In the genomic region with DNA sequence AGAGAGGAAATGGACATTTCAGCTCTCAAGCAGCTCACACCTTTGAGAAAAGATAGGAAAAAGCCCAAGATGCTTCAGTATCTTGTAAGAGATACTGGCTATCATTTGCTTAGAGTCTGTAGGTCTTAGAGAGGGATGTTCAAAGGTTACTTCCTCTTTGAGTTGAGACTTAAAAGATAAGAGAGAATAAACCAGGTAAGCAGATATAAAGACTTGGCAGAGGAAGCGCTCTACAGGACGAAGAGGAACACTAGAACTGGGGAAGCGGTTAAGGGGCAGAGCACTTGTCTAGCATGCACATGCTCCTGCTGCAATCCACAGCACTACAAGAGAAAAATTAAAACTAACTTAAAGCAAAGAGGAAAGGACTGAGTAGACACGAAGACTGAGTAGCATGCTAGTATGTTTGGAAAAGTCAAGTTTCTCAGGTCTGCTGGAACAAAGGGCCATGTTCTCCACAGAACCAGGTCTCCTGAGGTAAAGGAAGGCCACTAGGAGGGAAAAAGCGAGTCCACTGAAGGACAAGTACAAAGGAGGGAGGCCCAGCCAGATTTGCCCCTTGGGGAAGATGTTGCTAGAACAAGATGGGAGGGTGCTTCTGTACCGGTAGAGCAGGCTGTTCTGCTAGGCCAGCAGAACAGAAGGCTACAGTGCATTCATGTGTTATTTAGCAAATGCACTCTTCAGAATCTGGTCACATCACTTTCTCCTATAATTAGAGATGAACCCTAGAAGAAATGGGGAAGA, we compare ENCODE assay signal across 19 mouse cellular contexts. TPM values are rescaled to one million over a fixed set of nuclear protein-coding genes. Genes with fewer than 3 reads are reported as not detected.
DNase-seq lines count a peak whose midpoint lies in the region; ATAC-seq and TF ChIP-seq lines count a peak whose summit lies in the region.
"Had no signal": no experiment of that assay in that cellular context is flagged by ENCODE, and none has a peak within 500 bp of the region (broad histone marks: within the 10 kb centered on the region; RNA-seq: fewer than 3 reads in every experiment).

No protein-coding gene starts in this region.

- WGBS in heart, embryonic 10.5 days, result 73% methylated on average over 6 of the region's 6 CpGs
- WGBS in small intestine, adult 2 months, result 24% methylated on average over 6 of the region's 6 CpGs

- no peaks in the 10 kb centered on the region for H3K36me3 ChIP-seq in heart, embryonic 10.5 days
- H3K36me3 ChIP-seq in small intestine, adult 2 months (ENCODE audit: control insufficient read depth, insufficient read depth, low read length), result no peaks in the 10 kb centered on the region
- H3K36me3 ChIP-seq: embryonic facial prominence, embryonic 13.5 days; liver, embryonic 15.5 days had no signal

- ATAC-seq in CD4-positive, CD25-positive, alpha-beta regulatory T cell, adult 4 months, result peak; percentile 72
- ATAC-seq: forebrain, embryonic 16.5 days; hindbrain, postnatal 0 days had no signal

- TF ChIP-seq POLR2A in small intestine, adult 2 months (IDR thresholded peaks at IDR 0.05; ENCODE audit: low read depth, low read length), result no peak

- peaks cover 7% of the 10 kb centered on the region for H3K4me1 ChIP-seq in heart, embryonic 10.5 days
- peaks cover 9% of the 10 kb centered on the region; the same call in 1 of the 2 replicates for H3K4me1 ChIP-seq in small intestine, adult 2 months (ENCODE audit: control insufficient read depth, insufficient read depth, insufficient read length, low read length)

- H3K27ac ChIP-seq in heart, embryonic 10.5 days, result no peak overlapping the region
- H3K27ac ChIP-seq in small intestine, adult 2 months (ENCODE audit: insufficient read depth, low read depth, low read length), result peak overlapping the region; percentile 50
- H3K27ac ChIP-seq: embryonic facial prominence, embryonic 13.5 days; hindbrain, postnatal 0 days; liver, embryonic 15.5 days had no signal

- TF ChIP-seq CTCF in small intestine, adult 2 months (IDR thresholded peaks at IDR 0.05; ENCODE audit: extremely low read depth, insufficient read length, insufficient replicate concordance, low read depth, low read length), result no peak

- no peaks in the 10 kb centered on the region for H3K27me3 ChIP-seq in heart, embryonic 10.5 days (ENCODE audit: insufficient read depth, poor library complexity, severe bottlenecking)
- H3K27me3 ChIP-seq in small intestine, adult 2 months (ENCODE audit: control insufficient read depth, insufficient read depth, low read length), result no peaks in the 10 kb centered on the region
- H3K27me3 ChIP-seq: embryonic facial prominence, embryonic 13.5 days; liver, embryonic 15.5 days; megakaryocyte, embryonic 14.5 days had no signal

- no peak overlapping the region for H3K4me3 ChIP-seq in heart, embryonic 10.5 days
- no peak overlapping the region for H3K4me3 ChIP-seq in small intestine, adult 2 months (ENCODE audit: low read depth, low read length)
- H3K4me3 ChIP-seq: embryonic facial prominence, embryonic 13.5 days; liver, embryonic 15.5 days; megakaryocyte, embryonic 14.5 days; myocyte had no signal

- no peaks in the 10 kb centered on the region for H3K9me3 ChIP-seq in heart, embryonic 10.5 days
- H3K9me3 ChIP-seq: embryonic facial prominence, embryonic 13.5 days; liver, embryonic 15.5 days; megakaryocyte, embryonic 14.5 days had no signal

- peak; percentile 55 for DNase-seq in heart, embryonic 10.5 days (ENCODE audit: low spot score)
- DNase-seq in heart, adult 8-10 months (ENCODE audit: low spot score), result no peak
- peak; percentile 67 for DNase-seq in induced T-regulatory cell, adult 2 months (ENCODE audit: low read depth)
- DNase-seq in right cerebral cortex, postnatal 14 days, result no peak
- DNase-seq in right cerebral cortex, adult 2 months (ENCODE audit: low spot score in 2 of 2), result no peak
- no peak for DNase-seq in right cerebral cortex, postnatal 25 days
- DNase-seq: cerebellum, adult 8-10 months; gastrocnemius, postnatal 36 days; heart, postnatal 10 days; kidney, postnatal 25 days; retina, postnatal 1 day had no signal

RNA-seq across cellular contexts. Expression of a gene that starts 8.4 kb away (rescaled TPM):
- polyA plus RNA-seq in heart, embryonic 10.5 days (2016; fragmentation: Nextera tagmentation; extraction: Ambion mirVana), result 18.6 and 20.0 TPM in 2 replicates
- 10 to 100 TPM in 3 of 4 experiments, 1 to 10 TPM in 1; 9.3 to 12.1 (median 11.2) TPM for total RNA-seq in heart, adult 8-10 months (2022)
- polyA plus RNA-seq in CD4-positive, CD25-positive, alpha-beta regulatory T cell, adult 4 months (2017; shearing (Covaris generic)), result 10 to 100 TPM; 66.3 to 87.7 TPM
- 0.08 and 0.30 TPM in 2 replicates for polyA plus RNA-seq in small intestine, adult 2 months (2012; rRNA removed)

Comparison
In these comparisons a context has a peak if more than half of its experiments do, and no peak if none do; other contexts are left out.
1. DNase-seq: peak in heart, embryonic 10.5 days (single experiment) and induced T-regulatory cell, adult 2 months (single experiment); none in heart, adult 8-10 months (single experiment), right cerebral cortex, postnatal 14 days (single experiment), right cerebral cortex, adult 2 months (0 of 2) and right cerebral cortex, postnatal 25 days (single experiment).
2. RNA of a gene that starts 8.4 kb away (polyA plus RNA-seq): 66.3 to 87.7 TPM in CD4-positive, CD25-positive, alpha-beta regulatory T cell, adult 4 months and 18.6 to 20.0 TPM in heart, embryonic 10.5 days; 0.08 to 0.30 TPM in small intestine, adult 2 months; every median in the first group is over 10 times any median in the second.